Mouse (Mus musculus): ENCODE data around the gene Irf1.

GRCm38 (mm10) chr11:53749306-53749705 is 20.5 kb upstream of the Irf1 start:
- TF ChIP-seq CTCF (IDR thresholded peaks at IDR 0.05; ENCODE audit: extremely low read depth, insufficient read depth, insufficient read length, insufficient replicate concordance) (no peak), POLR2A (IDR thresholded peaks at IDR 0.05; ENCODE audit: low read depth, low read length) (no peak)

Measured in spleen, adult 2 months (tissue).